Mouse (Mus musculus): ENCODE data around the gene Ltb. TPM values are rescaled to one million over a fixed set of nuclear protein-coding genes. Genes with fewer than 3 reads are reported as not detected.
A peak's percentile ranks its signal among the peaks of the same experiment; 100 is the strongest.
"Not testable (repeated sequence)": the region's sequence is repeated elsewhere in the genome, so short reads cannot be mapped to it uniquely, and the experiment has no call there.

Gene Ltb
- polyA plus RNA-seq, 1 experiment from 2014 or later = 1.2 TPM

DNA sequence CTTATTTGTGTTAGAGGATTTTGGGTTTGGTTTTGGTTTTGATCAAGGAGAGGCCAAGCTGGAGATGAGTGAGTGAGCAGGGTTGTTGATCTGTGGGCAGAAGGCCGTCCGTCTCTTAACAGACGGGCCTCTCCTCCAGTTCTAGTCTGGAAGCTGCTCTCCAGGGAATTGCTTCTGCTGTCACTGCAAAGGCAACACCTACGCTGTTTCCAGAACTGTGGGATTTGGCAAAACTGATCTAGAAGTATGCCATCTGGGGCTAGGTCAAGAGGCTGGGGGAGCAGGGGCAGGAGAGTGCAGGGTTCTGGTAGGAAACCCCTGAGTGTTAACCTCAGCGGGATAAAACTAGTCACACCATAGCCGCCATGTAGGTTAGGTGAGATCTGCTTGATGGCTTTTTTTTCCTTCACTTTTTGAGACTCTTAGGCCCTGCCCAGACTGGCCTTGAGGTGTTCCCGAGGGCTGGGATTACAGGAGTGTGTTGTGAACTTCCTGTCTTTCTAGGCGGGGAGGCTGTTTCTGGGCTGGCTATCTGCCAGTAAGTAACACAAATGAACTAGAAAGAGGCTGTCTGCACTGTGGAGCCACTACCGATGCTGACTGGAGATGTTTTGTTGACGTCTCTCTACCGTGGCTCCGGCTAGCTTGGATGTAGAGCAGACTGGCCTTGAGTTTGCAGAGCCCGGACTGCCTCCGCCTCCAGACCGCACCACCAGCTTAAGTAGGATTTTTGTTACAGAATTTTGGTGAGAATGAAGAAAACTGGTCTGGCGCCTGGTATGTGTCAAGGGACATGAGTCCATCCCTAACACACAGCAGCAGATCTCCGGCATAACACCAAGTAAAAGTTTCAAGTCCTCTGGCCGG, 39.1 kb downstream of the Ltb start, which contains the start of gene Atp6v1g2:
Atp6v1g2 (plus strand) TSS at position 547 of the 867 bp plus-strand sequence.
- peak within 1 kb of the TSS; percentile 96 for H3K4me2 ChIP-seq
- WGBS (ENCODE audit: insufficient replicate concordance) = 71% methylated on average over 18 of the region's 18 CpGs
- H3K4me1 ChIP-seq = peaks cover 56% of the 10 kb centered on the region
- peak within 1 kb of the TSS; percentile 90 for H3K27ac ChIP-seq
- H3K27me3 ChIP-seq (replicated peaks) = no peaks in the 10 kb centered on the region
- no peaks in the 10 kb centered on the region for H3K9me3 ChIP-seq (replicated peaks)
- H3K36me3 ChIP-seq = peaks cover 45% of the 10 kb centered on the region
- H3K4me3 ChIP-seq = peak within 1 kb of the TSS; percentile 77
- peak within 1 kb of the TSS; percentile 90 for H3K9ac ChIP-seq
- ATAC-seq = no peak

DNA sequence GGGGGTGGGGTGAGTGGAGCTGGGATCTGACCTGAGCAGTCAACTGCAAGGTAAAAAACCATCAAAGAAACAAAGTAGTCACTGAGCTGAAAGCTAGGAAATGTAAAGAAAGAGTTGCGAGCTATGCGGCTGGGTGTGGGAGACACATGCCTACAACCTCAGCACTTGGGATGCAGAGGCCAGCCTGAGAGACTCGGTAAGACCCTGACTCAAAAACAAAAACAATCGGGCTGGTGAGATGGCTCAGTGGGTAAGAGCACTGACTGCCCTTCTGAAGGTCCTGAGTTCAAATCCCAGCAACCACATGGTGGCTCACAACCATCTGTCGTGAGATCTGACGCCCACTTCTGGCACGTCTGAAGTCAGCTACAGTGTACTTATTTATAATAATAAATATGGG, 39.9 kb downstream of the Ltb start:
- Histone ChIP-seq H3K27ac (peak overlapping the region; percentile 49), H3K4me2 (peak overlapping the region; percentile 96), H3K36me3 (peaks cover 38% of the 10 kb centered on the region), H3K4me3 (peak overlapping the region; percentile 77), H3K4me1 (peaks cover 56% of the 10 kb centered on the region), H3K9ac (0 out of 2 replicates have a peak overlapping the region, but pooled peaks have one; percentile 90)
- H3K27me3 ChIP-seq (replicated peaks); H3K9me3 ChIP-seq (replicated peaks); ATAC-seq: not testable (repeated sequence)
- WGBS (ENCODE audit: insufficient replicate concordance) = 62% methylated on average over 7 of the region's 7 CpGs

DNA sequence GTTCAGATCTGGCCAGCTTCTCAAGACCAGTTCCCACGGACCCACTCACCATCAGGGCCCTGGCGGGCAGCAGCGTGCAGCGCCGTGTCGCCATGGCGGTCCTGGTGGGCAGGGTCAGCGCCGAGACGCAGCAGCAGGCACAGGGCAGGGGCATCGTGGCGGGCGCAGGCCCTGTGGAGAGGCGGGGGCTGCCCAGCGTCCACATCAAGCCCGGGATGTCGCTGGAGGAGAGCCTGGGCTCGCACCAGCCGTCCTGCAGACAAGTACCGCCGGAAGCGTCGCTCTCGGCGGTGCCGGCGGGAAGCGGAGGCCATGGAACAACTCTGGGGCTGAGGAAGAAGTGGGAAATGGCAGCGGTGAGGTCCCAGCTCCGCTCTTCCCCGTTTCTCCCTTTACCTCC, 40.7 kb downstream of the Ltb start:
- Histone ChIP-seq H3K36me3 (peaks cover 30% of the 10 kb centered on the region), H3K27me3 (replicated peaks) (no peaks in the 10 kb centered on the region), H3K9ac (peak overlapping the region; percentile 90), H3K4me1 (peaks cover 59% of the 10 kb centered on the region), H3K27ac (peak overlapping the region; percentile 90), H3K9me3 (replicated peaks) (no peaks in the 10 kb centered on the region), H3K4me2 (peak overlapping the region; percentile 96), H3K4me3 (peak overlapping the region; percentile 77)
- ATAC-seq = no peak; the same call in 1 of the 2 replicates
- WGBS (ENCODE audit: insufficient replicate concordance) = 1% methylated on average over 31 of the region's 31 CpGs

DNA sequence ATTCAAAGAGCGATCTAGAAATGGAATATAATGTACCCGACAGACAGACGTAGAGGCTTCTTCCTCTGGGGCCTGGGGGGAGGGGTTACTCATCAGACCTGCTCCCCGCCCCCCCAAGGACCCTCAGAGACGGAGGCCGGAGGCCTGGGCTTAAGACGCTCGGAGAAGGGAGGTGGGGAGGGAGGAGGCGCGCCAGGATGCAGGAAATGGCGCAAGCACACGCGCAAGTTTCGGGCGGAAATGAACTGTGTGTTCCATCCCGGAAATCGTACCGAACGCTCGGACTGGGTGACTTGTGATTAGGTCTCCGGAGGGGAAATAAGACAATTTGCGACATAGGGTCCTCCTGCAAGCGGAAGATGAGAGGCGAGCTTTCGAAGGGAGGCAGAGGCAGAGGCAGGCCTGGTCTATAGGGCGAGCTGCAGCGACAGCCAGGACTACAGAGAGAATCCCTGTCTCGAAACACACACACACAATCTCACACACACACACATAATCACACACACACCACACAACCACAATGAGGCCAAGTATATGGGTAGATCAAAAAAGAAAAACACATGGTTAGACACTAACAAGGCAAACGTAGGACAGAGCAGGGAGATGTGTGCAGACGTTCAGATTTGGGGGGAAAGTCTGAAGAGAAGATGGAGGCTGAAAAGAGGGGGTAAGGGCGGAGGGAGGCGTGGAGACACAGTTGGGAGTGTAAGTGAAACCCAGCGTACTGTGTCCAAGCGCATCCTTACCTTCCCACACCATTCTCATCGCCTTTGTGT, 41.6 kb downstream of the Ltb start, which contains the start of gene Nfkbil1:
Nfkbil1 (minus strand) TSS at position 179 of the 776 bp plus-strand sequence.
- WGBS (ENCODE audit: insufficient replicate concordance) = 1% methylated on average over 35 of the region's 35 CpGs
- Histone ChIP-seq H3K9me3 (replicated peaks) (no peaks in the 10 kb centered on the region), H3K9ac (peak within 1 kb of the TSS; percentile 90), H3K4me1 (peaks cover 66% of the 10 kb centered on the region), H3K27ac (peak within 1 kb of the TSS; percentile 90), H3K4me2 (peak within 1 kb of the TSS; percentile 96), H3K27me3 (replicated peaks) (no peaks in the 10 kb centered on the region), H3K4me3 (peak within 1 kb of the TSS; percentile 77), H3K36me3 (peaks cover 21% of the 10 kb centered on the region)
- peak; percentile 79 for ATAC-seq

DNA sequence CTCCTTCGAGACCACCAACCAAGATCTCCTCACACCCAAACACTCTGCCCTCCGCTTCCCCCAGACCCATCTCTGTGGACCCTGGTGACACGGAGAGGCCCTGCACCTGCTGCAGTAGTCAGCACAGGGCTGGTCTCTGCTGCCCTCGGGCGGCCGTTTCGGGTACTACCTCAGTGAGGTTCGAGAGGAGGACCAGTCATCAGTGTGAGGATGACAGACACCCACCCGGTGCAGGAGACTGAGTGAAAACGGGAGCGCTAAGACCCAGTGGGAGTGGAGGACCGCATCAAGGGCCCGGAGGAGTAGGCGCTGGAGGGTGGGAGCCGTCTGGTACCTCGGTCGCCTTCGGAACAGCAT, 42.1 kb downstream of the Ltb start:
- Histone ChIP-seq H3K4me1 (peaks cover 65% of the 10 kb centered on the region), H3K4me3 (peak overlapping the region; percentile 77), H3K27me3 (replicated peaks) (no peaks in the 10 kb centered on the region), H3K4me2 (peak overlapping the region; percentile 96), H3K9ac (peak overlapping the region; percentile 90), H3K9me3 (replicated peaks) (no peaks in the 10 kb centered on the region), H3K27ac (peak overlapping the region; percentile 90), H3K36me3 (peaks cover 15% of the 10 kb centered on the region)
- 1% methylated on average over 18 of the region's 18 CpGs for WGBS (ENCODE audit: insufficient replicate concordance)
- peak; percentile 74 for ATAC-seq

DNA sequence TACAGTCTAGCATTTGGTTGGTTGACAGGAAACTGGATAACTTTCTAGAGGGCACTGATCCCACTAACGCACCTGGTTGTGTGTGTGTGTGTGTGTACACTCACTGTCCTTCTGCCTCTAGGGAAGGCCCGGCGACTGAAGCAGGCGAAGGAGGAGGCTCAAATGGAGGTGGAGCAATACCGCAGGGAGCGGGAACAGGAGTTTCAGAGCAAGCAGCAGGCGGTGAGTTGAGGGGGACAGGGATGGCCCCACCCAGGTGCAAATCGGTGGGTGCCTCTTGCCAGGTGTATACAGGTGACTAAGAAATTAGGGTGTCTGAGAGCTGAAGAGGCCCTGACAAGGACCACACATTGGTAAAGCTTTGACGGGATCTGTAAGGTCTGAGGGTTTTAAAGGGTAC, 42.8 kb downstream of the Ltb start:
- Histone ChIP-seq H3K4me3 (no peak overlapping the region), H3K4me2 (no peak overlapping the region), H3K9ac (0 out of 2 replicates have a peak overlapping the region, but pooled peaks have one; percentile 90), H3K36me3 (peaks cover 14% of the 10 kb centered on the region; the same call in 1 of the 2 replicates), H3K27ac (no peak overlapping the region), H3K4me1 (peaks cover 58% of the 10 kb centered on the region), H3K27me3 (replicated peaks) (no peaks in the 10 kb centered on the region), H3K9me3 (replicated peaks) (no peaks in the 10 kb centered on the region)
- 75% methylated on average over 9 of the region's 9 CpGs for WGBS (ENCODE audit: insufficient replicate concordance)
- ATAC-seq = no peak

DNA sequence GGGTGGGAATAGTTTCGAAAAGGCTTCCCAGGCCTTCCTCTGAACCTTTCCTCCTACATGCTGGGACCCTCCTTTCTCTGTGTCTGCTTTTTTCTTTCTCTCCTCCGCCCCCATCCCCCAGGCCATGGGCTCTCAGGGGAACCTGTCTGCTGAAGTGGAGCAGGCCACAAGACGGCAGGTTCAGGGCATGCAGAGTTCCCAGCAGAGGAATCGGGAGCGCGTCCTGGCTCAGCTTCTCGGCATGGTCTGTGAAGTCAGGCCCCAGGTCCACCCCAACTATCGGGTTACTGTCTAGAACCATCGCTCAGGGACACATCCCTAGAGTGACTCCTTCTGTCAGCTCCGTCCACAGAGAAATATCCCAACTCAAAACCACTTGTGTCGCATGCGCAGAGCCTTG, 43.3 kb downstream of the Ltb start:
- H3K9me3 ChIP-seq (replicated peaks) = no peaks in the 10 kb centered on the region
- H3K4me2 ChIP-seq = no peak overlapping the region
- H3K4me1 ChIP-seq = peaks cover 53% of the 10 kb centered on the region
- no peak overlapping the region for H3K27ac ChIP-seq
- H3K9ac ChIP-seq = no peak overlapping the region
- no peak overlapping the region for H3K4me3 ChIP-seq
- no peak for ATAC-seq
- WGBS (ENCODE audit: insufficient replicate concordance) = 88% methylated on average over 12 of the region's 12 CpGs
- H3K36me3 ChIP-seq = peaks cover 14% of the 10 kb centered on the region; the same call in 1 of the 2 replicates
- no peaks in the 10 kb centered on the region for H3K27me3 ChIP-seq (replicated peaks)

DNA sequence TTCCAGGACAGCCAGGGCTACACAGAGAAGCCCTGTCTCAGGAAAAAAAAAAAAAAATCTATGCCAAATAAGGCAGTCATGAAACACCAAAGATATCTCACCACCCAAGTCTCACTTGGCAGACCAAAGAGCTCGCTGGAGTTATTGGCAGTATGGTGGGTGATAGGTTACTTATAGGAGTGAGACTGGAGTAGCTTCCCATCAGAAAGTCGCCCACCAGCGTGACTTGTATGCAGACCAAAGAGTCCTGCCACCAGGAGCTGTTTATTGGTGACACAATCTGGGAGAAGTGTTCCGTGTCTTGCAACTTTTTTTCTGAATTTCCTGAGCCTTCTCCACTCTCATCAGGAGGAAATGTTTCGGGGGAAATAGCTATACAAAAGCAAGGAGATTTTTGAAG, 45.5 kb downstream of the Ltb start:
- Histone ChIP-seq H3K4me1 (peaks cover 50% of the 10 kb centered on the region), H3K27me3 (replicated peaks) (no peaks in the 10 kb centered on the region), H3K36me3 (peaks cover 18% of the 10 kb centered on the region), H3K9me3 (replicated peaks) (no peaks in the 10 kb centered on the region), H3K27ac (0 out of 2 replicates have a peak overlapping the region, but pooled peaks have one; percentile 94), H3K4me3 (no peak overlapping the region), H3K4me2 (no peak overlapping the region), H3K9ac (0 out of 2 replicates have a peak overlapping the region, but pooled peaks have one; percentile 95)
- WGBS (ENCODE audit: insufficient replicate concordance) = 62% methylated on average over 5 of the region's 5 CpGs
- no peak for ATAC-seq

DNA sequence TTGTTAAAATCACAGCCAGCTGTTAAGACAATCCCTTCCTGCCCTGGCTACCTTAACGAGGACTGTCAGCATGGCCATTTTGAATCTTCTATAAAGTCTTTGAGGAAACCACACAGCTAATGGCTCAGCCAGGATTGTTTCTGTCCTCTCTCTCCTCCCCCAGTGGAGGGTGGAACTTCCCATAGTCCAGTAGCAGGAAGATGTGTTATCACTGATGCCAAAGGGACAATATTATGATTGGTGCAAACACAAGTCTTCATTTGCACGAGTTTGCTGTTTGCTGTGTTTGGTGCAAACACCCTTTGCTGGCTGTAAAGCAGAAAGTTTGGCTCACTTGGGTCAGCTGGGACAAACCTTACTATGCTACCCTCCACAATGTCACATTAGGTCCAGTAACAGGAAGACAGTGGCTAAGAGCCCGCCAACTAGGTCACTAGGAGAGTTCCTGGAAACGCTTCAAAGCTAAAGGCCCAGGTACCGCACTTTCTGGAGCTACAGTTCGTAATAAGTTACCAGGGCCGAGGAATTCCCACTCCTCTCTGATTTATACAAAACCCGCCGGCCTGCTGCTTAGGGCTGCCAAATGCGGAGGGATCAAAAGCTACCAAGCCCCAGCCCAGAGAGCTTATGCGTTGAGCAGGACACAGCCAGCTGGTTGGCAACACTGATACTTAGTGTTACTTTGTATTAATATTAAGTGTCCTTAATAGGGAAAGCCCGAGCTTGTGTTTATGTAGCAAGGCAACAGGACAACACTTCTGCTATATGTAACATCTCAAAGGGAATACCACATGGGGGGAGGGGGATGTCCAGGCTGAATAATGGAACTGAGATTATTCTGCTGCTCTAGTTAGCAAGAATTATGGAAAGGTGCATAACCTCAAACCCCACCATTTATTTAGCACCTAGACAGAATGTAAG, 46.4 kb downstream of the Ltb start:
- H3K4me3 ChIP-seq = peak overlapping the region; percentile 88
- no peaks in the 10 kb centered on the region for H3K27me3 ChIP-seq (replicated peaks)
- peak overlapping the region; percentile 91 for H3K4me2 ChIP-seq
- WGBS (ENCODE audit: insufficient replicate concordance) = 31% methylated on average over 12 of the region's 12 CpGs
- ATAC-seq = no peak
- peak overlapping the region; percentile 94 for H3K27ac ChIP-seq
- H3K4me1 ChIP-seq = peaks cover 54% of the 10 kb centered on the region
- H3K9ac ChIP-seq = peak overlapping the region; percentile 95
- H3K9me3 ChIP-seq (replicated peaks) = no peaks in the 10 kb centered on the region
- peaks cover 27% of the 10 kb centered on the region for H3K36me3 ChIP-seq

DNA sequence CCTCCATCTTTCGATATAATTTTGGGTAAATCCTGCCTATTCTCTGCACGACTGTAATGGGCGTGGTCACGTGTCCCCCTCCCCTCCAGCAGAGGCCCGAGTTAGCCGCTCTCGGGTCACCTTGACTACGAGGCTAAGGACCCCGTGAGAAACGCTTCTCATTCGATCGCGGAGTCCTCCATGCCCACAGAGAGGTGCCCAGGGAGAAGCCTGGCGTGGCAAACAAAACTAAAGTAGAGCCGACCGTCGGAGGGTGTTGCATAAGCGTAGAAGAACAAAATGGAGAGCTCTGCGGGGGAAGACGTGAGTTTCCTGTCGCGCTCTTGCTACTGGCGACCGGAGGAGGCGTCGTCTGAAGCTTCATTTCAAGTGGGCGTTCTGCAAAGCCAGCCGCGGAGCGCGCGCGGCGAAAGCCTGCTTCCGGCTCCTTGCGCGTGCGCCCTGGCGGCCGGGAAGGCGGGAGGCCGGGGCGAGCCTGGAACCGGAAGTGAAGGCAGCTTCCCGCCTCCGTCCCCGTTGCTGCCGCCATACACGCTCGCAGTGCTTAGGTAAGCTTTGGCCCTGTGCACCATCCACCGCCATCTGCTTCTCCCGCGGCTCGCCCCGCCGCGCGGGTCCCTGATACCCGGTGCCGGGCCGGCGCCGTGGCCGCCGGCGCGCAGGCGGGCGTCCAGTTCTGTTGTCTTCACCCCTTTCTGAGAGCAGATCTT, 47.2 kb downstream of the Ltb start, which contains the start of gene Ddx39b:
Ddx39b (plus strand) TSS at position 442 of the 710 bp plus-strand sequence.
- Histone ChIP-seq H3K4me1 (peaks cover 60% of the 10 kb centered on the region), H3K9ac (peak within 1 kb of the TSS; percentile 95)

More for the DNA sequence above, 47.2 kb downstream of the Ltb start, which contains the start of gene Ddx39b:
- peak within 1 kb of the TSS; percentile 91 for H3K4me2 ChIP-seq
- H3K27me3 ChIP-seq (replicated peaks) = no peaks in the 10 kb centered on the region
- ATAC-seq = peak; percentile 84
- H3K9me3 ChIP-seq (replicated peaks) = no peaks in the 10 kb centered on the region
- peak within 1 kb of the TSS; percentile 88 for H3K4me3 ChIP-seq
- H3K36me3 ChIP-seq = peaks cover 35% of the 10 kb centered on the region
- H3K27ac ChIP-seq = peak within 1 kb of the TSS; percentile 94
- WGBS (ENCODE audit: insufficient replicate concordance) = under 1% methylated on average over 69 of the region's 69 CpGs
